Mouse (Mus musculus): ENCODE data around the gene Man2a2. TPM values are rescaled to one million over a fixed set of nuclear protein-coding genes. Genes with fewer than 3 reads are reported as not detected.
"Not testable (repeated sequence)": the region's sequence is repeated elsewhere in the genome, so short reads cannot be mapped to it uniquely, and the experiment has no call there.

Gene Man2a2
- polyA plus RNA-seq, 1 experiment = 40.0 TPM

GRCm38 (mm10) chr7:80402651-80403321 lies 31.6 kb upstream of the Man2a2 start:
- 8% methylated on average over 83 of the region's 92 CpGs for WGBS

GRCm38 (mm10) chr7:80401860-80402641 lies 30.9 kb upstream of the Man2a2 start:
- TF ChIP-seq POLR2A (IDR thresholded peaks at IDR 0.05; ENCODE audit: borderline replicate concordance, control insufficient read depth, low read depth, low read length) (no peak), CTCF (IDR thresholded peaks at IDR 0.05; ENCODE audit: control insufficient read depth, insufficient read depth, low read length) (no peak)
- WGBS = under 1% methylated on average over 102 of the region's 102 CpGs
- peak overlapping the region; percentile 68 for H3K4me3 ChIP-seq (replicated peaks; ENCODE audit: control insufficient read depth, low read depth, low read length)
- H3K4me1 ChIP-seq (ENCODE audit: control insufficient read depth, insufficient read depth, low read length) = peaks cover 6% of the 10 kb centered on the region
- H3K27ac ChIP-seq (ENCODE audit: control insufficient read depth, insufficient read depth, low read depth, low read length, poor library complexity) = peak overlapping the region; percentile 97

More at GRCm38 (mm10) chr7:80402651-80403321, 31.6 kb upstream of the Man2a2 start:
- no peak for TF ChIP-seq CTCF (IDR thresholded peaks at IDR 0.05; ENCODE audit: control insufficient read depth, insufficient read depth, low read length)
- peak; percentile 32; the same call in 1 of the 2 replicates for TF ChIP-seq POLR2A (IDR thresholded peaks at IDR 0.05; ENCODE audit: borderline replicate concordance, control insufficient read depth, low read depth, low read length)
- peak overlapping the region; percentile 68 for H3K4me3 ChIP-seq (replicated peaks; ENCODE audit: control insufficient read depth, low read depth, low read length)
- peak overlapping the region; percentile 97 for H3K27ac ChIP-seq (ENCODE audit: control insufficient read depth, insufficient read depth, low read depth, low read length, poor library complexity)
- H3K4me1 ChIP-seq (ENCODE audit: control insufficient read depth, insufficient read depth, low read length) = peaks cover 6% of the 10 kb centered on the region

- H3K4me3 ChIP-seq (replicated peaks; ENCODE audit: control insufficient read depth, low read depth, low read length) = peak overlapping the region; percentile 68
- peak overlapping the region; percentile 97 for H3K27ac ChIP-seq (ENCODE audit: control insufficient read depth, insufficient read depth, low read depth, low read length, poor library complexity)
- H3K4me1 ChIP-seq (ENCODE audit: control insufficient read depth, insufficient read depth, low read length) = peaks cover 6% of the 10 kb centered on the region
- TF ChIP-seq CTCF (IDR thresholded peaks at IDR 0.05; ENCODE audit: control insufficient read depth, insufficient read depth, low read length) (no peak), POLR2A (IDR thresholded peaks at IDR 0.05; ENCODE audit: borderline replicate concordance, control insufficient read depth, low read depth, low read length) (no peak)
- 20% methylated on average over 5 of the region's 5 CpGs for WGBS
Observed at GRCm38 (mm10) chr7:80401041-80401859, 30.1 kb upstream of the Man2a2 start.

GRCm38 (mm10) chr7:80400571-80400970 lies 29.4 kb upstream of the Man2a2 start:
- 71% methylated on average over 6 of the region's 6 CpGs for WGBS
- TF ChIP-seq CTCF (IDR thresholded peaks at IDR 0.05; ENCODE audit: control insufficient read depth, insufficient read depth, low read length) = no peak
- no peak for TF ChIP-seq POLR2A (IDR thresholded peaks at IDR 0.05; ENCODE audit: borderline replicate concordance, control insufficient read depth, low read depth, low read length)
- Histone ChIP-seq H3K4me1 (ENCODE audit: control insufficient read depth, insufficient read depth, low read length) (peaks cover 6% of the 10 kb centered on the region), H3K27ac (ENCODE audit: control insufficient read depth, insufficient read depth, low read depth, low read length, poor library complexity) (peak overlapping the region; percentile 2; the same call in 1 of the 2 replicates), H3K4me3 (replicated peaks; ENCODE audit: control insufficient read depth, low read depth, low read length) (peak overlapping the region; percentile 53)

- H3K4me1 ChIP-seq (ENCODE audit: control insufficient read depth, insufficient read depth, low read length) = peaks cover 6% of the 10 kb centered on the region
- 45% methylated on average over 5 of the region's 5 CpGs for WGBS
- TF ChIP-seq CTCF (IDR thresholded peaks at IDR 0.05; ENCODE audit: control insufficient read depth, insufficient read depth, low read length) (no peak), POLR2A (IDR thresholded peaks at IDR 0.05; ENCODE audit: borderline replicate concordance, control insufficient read depth, low read depth, low read length) (no peak)
- no peak overlapping the region for H3K4me3 ChIP-seq (replicated peaks; ENCODE audit: control insufficient read depth, low read depth, low read length)
- no peak overlapping the region for H3K27ac ChIP-seq (ENCODE audit: control insufficient read depth, insufficient read depth, low read depth, low read length, poor library complexity)
Observed at GRCm38 (mm10) chr7:80400099-80400498, 28.9 kb upstream of the Man2a2 start.

- TF ChIP-seq POLR2A (IDR thresholded peaks at IDR 0.05; ENCODE audit: borderline replicate concordance, control insufficient read depth, low read depth, low read length) = no peak
- TF ChIP-seq CTCF (IDR thresholded peaks at IDR 0.05; ENCODE audit: control insufficient read depth, insufficient read depth, low read length) = no peak
- 85% methylated on average over 9 of the region's 9 CpGs for WGBS
- peaks cover 4% of the 10 kb centered on the region for H3K4me1 ChIP-seq (ENCODE audit: control insufficient read depth, insufficient read depth, low read length)
Observed at GRCm38 (mm10) chr7:80398654-80399444, 27.7 kb upstream of the Man2a2 start.

GRCm38 (mm10) chr7:80397986-80398385 lies 26.8 kb upstream of the Man2a2 start:
- Histone ChIP-seq H3K4me1 (ENCODE audit: control insufficient read depth, insufficient read depth, low read length) (peaks cover 4% of the 10 kb centered on the region), H3K4me3 (replicated peaks; ENCODE audit: control insufficient read depth, low read depth, low read length) (no peak overlapping the region), H3K27ac (ENCODE audit: control insufficient read depth, insufficient read depth, low read depth, low read length, poor library complexity) (no peak overlapping the region)
- TF ChIP-seq POLR2A (IDR thresholded peaks at IDR 0.05; ENCODE audit: borderline replicate concordance, control insufficient read depth, low read depth, low read length) (no peak), CTCF (IDR thresholded peaks at IDR 0.05; ENCODE audit: control insufficient read depth, insufficient read depth, low read length) (no peak)
- WGBS = 92% methylated on average over 9 of the region's 9 CpGs

More at GRCm38 (mm10) chr7:80398654-80399444, 27.7 kb upstream of the Man2a2 start:
- H3K27ac ChIP-seq (ENCODE audit: control insufficient read depth, insufficient read depth, low read depth, low read length, poor library complexity) = no peak overlapping the region
- no peak overlapping the region for H3K4me3 ChIP-seq (replicated peaks; ENCODE audit: control insufficient read depth, low read depth, low read length)

- H3K27ac ChIP-seq (ENCODE audit: control insufficient read depth, insufficient read depth, low read depth, low read length, poor library complexity); H3K4me3 ChIP-seq (replicated peaks; ENCODE audit: control insufficient read depth, low read depth, low read length); H3K4me1 ChIP-seq (ENCODE audit: control insufficient read depth, insufficient read depth, low read length): not testable (repeated sequence)
- WGBS = 71% methylated on average over 4 of the region's 4 CpGs
Observed at GRCm38 (mm10) chr7:80396427-80396826, 25.3 kb upstream of the Man2a2 start.
